Mouse (Mus musculus): ENCODE data around the gene Gdpgp1. TPM values are rescaled to one million over a fixed set of nuclear protein-coding genes. Genes with fewer than 3 reads are reported as not detected.

The Gdpgp1 gene
- polyA plus RNA-seq, 1 experiment, result 3.2 TPM

GRCm38 (mm10) chr7:80281646-80282045 lies 49.0 kb downstream of the Gdpgp1 start:
- TF ChIP-seq CTCF (IDR thresholded peaks at IDR 0.05; ENCODE audit: insufficient read depth, low read length), result no peak
- no peak for TF ChIP-seq POLR2A (IDR thresholded peaks at IDR 0.05; ENCODE audit: borderline replicate concordance, extremely low read depth, low read depth, low read length)
- DNase-seq, result no peak
- WGBS, result 91% methylated on average over 3 of the region's 3 CpGs
- Histone ChIP-seq H3K4me1 (ENCODE audit: control insufficient read depth, insufficient read depth, low read length) (no peaks in the 10 kb centered on the region), H3K4me3 (replicated peaks; ENCODE audit: extremely low read depth, low read depth, low read length) (no peak overlapping the region)

- H3K4me1 ChIP-seq (ENCODE audit: control insufficient read depth, insufficient read depth, low read length), result no peaks in the 10 kb centered on the region
- TF ChIP-seq CTCF (IDR thresholded peaks at IDR 0.05; ENCODE audit: insufficient read depth, low read length) (no peak), POLR2A (IDR thresholded peaks at IDR 0.05; ENCODE audit: borderline replicate concordance, extremely low read depth, low read depth, low read length) (no peak)
- WGBS, result 82% methylated on average over 3 of the region's 3 CpGs
Measured at GRCm38 (mm10) chr7:80283226-80283918, 50.7 kb downstream of the Gdpgp1 start.

GRCm38 (mm10) chr7:80284391-80284790 lies 51.7 kb downstream of the Gdpgp1 start:
- 63% methylated on average over 5 of the region's 5 CpGs for WGBS
- peak; percentile 37 for DNase-seq
- Histone ChIP-seq H3K4me1 (ENCODE audit: control insufficient read depth, insufficient read depth, low read length) (no peaks in the 10 kb centered on the region), H3K4me3 (replicated peaks; ENCODE audit: extremely low read depth, low read depth, low read length) (no peak overlapping the region)
- no peak for TF ChIP-seq POLR2A (IDR thresholded peaks at IDR 0.05; ENCODE audit: borderline replicate concordance, extremely low read depth, low read depth, low read length)
- no peak for TF ChIP-seq CTCF (IDR thresholded peaks at IDR 0.05; ENCODE audit: insufficient read depth, low read length)

More at GRCm38 (mm10) chr7:80283226-80283918, 50.7 kb downstream of the Gdpgp1 start:
- no peak overlapping the region for H3K4me3 ChIP-seq (replicated peaks; ENCODE audit: extremely low read depth, low read depth, low read length)
- no peak for DNase-seq

- no peak overlapping the region for H3K4me3 ChIP-seq (replicated peaks; ENCODE audit: extremely low read depth, low read depth, low read length)
- no peaks in the 10 kb centered on the region for H3K4me1 ChIP-seq (ENCODE audit: control insufficient read depth, insufficient read depth, low read length)
- WGBS, result 83% methylated on average over 6 of the region's 6 CpGs
- no peak for DNase-seq
- TF ChIP-seq POLR2A (IDR thresholded peaks at IDR 0.05; ENCODE audit: borderline replicate concordance, extremely low read depth, low read depth, low read length), result no peak
- no peak for TF ChIP-seq CTCF (IDR thresholded peaks at IDR 0.05; ENCODE audit: insufficient read depth, low read length)
Measured at GRCm38 (mm10) chr7:80285725-80286124, 53.1 kb downstream of the Gdpgp1 start.

- TF ChIP-seq POLR2A (IDR thresholded peaks at IDR 0.05; ENCODE audit: borderline replicate concordance, extremely low read depth, low read depth, low read length) (no peak), CTCF (IDR thresholded peaks at IDR 0.05; ENCODE audit: insufficient read depth, low read length) (no peak)
- no peaks in the 10 kb centered on the region for H3K4me1 ChIP-seq (ENCODE audit: control insufficient read depth, insufficient read depth, low read length)
- DNase-seq, result no peak
- 76% methylated on average over 10 of the region's 10 CpGs for WGBS
- H3K4me3 ChIP-seq (replicated peaks; ENCODE audit: extremely low read depth, low read depth, low read length), result no peak overlapping the region
Measured at GRCm38 (mm10) chr7:80287736-80288135, 55.1 kb downstream of the Gdpgp1 start.

Other genes with a start within 250 kb of the Gdpgp1 start
- 60.0 and 65.8 TPM in 2 replicates for gene Zfp710, start 208.1 kb upstream of the Gdpgp1 start, polyA plus RNA-seq (2012; rRNA removed)
- 144 and 162 TPM in 2 replicates for gene Idh2, start 117.5 kb upstream of the Gdpgp1 start, polyA plus RNA-seq (2012; rRNA removed)
- 14.7 and 19.0 TPM in 2 replicates for gene Sema4b, start 46.0 kb upstream of the Gdpgp1 start, polyA plus RNA-seq (2012; rRNA removed)
- gene Cib1, start 52 bp upstream of the Gdpgp1 start, polyA plus RNA-seq (2012; rRNA removed), result 93.8 and 94.6 TPM in 2 replicates
- 1.2 and 1.3 TPM in 2 replicates for gene Ttll13, start 13.5 kb downstream of the Gdpgp1 start, polyA plus RNA-seq (2012; rRNA removed)
- 21.0 and 26.2 TPM in 2 replicates for gene Ngrn, start 28.4 kb downstream of the Gdpgp1 start, polyA plus RNA-seq (2012; rRNA removed)
- gene Vps33b, start 36.8 kb downstream of the Gdpgp1 start, polyA plus RNA-seq (2012; rRNA removed), result 11.9 and 14.4 TPM in 2 replicates
- 2.0 and 5.2 TPM in 2 replicates for gene Prc1, start 61.6 kb downstream of the Gdpgp1 start, polyA plus RNA-seq (2012; rRNA removed)
- 10.8 and 12.2 TPM in 2 replicates for gene Rccd1, start 91.6 kb downstream of the Gdpgp1 start, polyA plus RNA-seq (2012; rRNA removed)
- gene Unc45a, start 108.1 kb downstream of the Gdpgp1 start, polyA plus RNA-seq (2012; rRNA removed), result 102 and 105 TPM in 2 replicates
- gene Hddc3, start 110.2 kb downstream of the Gdpgp1 start, polyA plus RNA-seq (2012; rRNA removed), result 20.4 and 26.9 TPM in 2 replicates
- gene Man2a2, start 138.5 kb downstream of the Gdpgp1 start, polyA plus RNA-seq (2012; rRNA removed), result 93.7 and 96.3 TPM in 2 replicates
- 51.4 and 60.1 TPM in 2 replicates for gene Fes, start 155.1 kb downstream of the Gdpgp1 start, polyA plus RNA-seq (2012; rRNA removed)
- 106 and 114 TPM in 2 replicates for gene Furin, start 172.6 kb downstream of the Gdpgp1 start, polyA plus RNA-seq (2012; rRNA removed)